Mouse (Mus musculus): ENCODE results near the gene Pla1a. TPM values are rescaled to one million over a fixed set of nuclear protein-coding genes. Genes with fewer than 3 reads are reported as not detected.
A peak's percentile ranks its signal among the peaks of the same experiment; 100 is the strongest.
"Not testable (repeated sequence)": the region's sequence is repeated elsewhere in the genome, so short reads cannot be mapped to it uniquely, and the experiment has no call there.

Pla1a gene
- polyA plus RNA-seq, 1 experiment: 14.4 TPM

GRCm38 (mm10) chr16:38451421-38452205, 18.7 kb upstream of the Pla1a start:
- Histone ChIP-seq H3K27ac (replicated peaks; ENCODE audit: low read depth, low read length) (peak overlapping the region; percentile 71), H3K4me3 (ENCODE audit: insufficient read depth, low read depth, low read length) (peak overlapping the region; percentile 87), H3K4me1 (ENCODE audit: control insufficient read depth, insufficient read depth, insufficient read length, low read length) (no peaks in the 10 kb centered on the region)

- H3K4me1 ChIP-seq (ENCODE audit: control insufficient read depth, insufficient read depth, insufficient read length, low read length): no peaks in the 10 kb centered on the region
- H3K27ac ChIP-seq (replicated peaks; ENCODE audit: low read depth, low read length): no peak overlapping the region
- no peak overlapping the region for H3K4me3 ChIP-seq (ENCODE audit: insufficient read depth, low read depth, low read length)
Observed at GRCm38 (mm10) chr16:38450707-38451106, 17.8 kb upstream of the Pla1a start.

- Histone ChIP-seq H3K27ac (replicated peaks; ENCODE audit: low read depth, low read length) (no peak overlapping the region), H3K4me1 (ENCODE audit: control insufficient read depth, insufficient read depth, insufficient read length, low read length) (no peaks in the 10 kb centered on the region)
Observed at GRCm38 (mm10) chr16:38448458-38448857, 15.5 kb upstream of the Pla1a start.

GRCm38 (mm10) chr16:38447366-38447765, 14.4 kb upstream of the Pla1a start:
- Histone ChIP-seq H3K27ac (replicated peaks; ENCODE audit: low read depth, low read length) (no peak overlapping the region), H3K4me3 (ENCODE audit: insufficient read depth, low read depth, low read length) (no peak overlapping the region), H3K4me1 (ENCODE audit: control insufficient read depth, insufficient read depth, insufficient read length, low read length) (no peaks in the 10 kb centered on the region)

More at GRCm38 (mm10) chr16:38448458-38448857, 15.5 kb upstream of the Pla1a start:
- no peak overlapping the region for H3K4me3 ChIP-seq (ENCODE audit: insufficient read depth, low read depth, low read length)

GRCm38 (mm10) chr16:38446141-38446540, 13.2 kb upstream of the Pla1a start:
- not testable (repeated sequence) for H3K27ac ChIP-seq (replicated peaks; ENCODE audit: low read depth, low read length); H3K4me1 ChIP-seq (ENCODE audit: control insufficient read depth, insufficient read depth, insufficient read length, low read length); H3K4me3 ChIP-seq (ENCODE audit: insufficient read depth, low read depth, low read length)

GRCm38 (mm10) chr16:38445576-38445975, 12.6 kb upstream of the Pla1a start:
- Histone ChIP-seq H3K4me1 (ENCODE audit: control insufficient read depth, insufficient read depth, insufficient read length, low read length) (no peaks in the 10 kb centered on the region), H3K4me3 (ENCODE audit: insufficient read depth, low read depth, low read length) (no peak overlapping the region), H3K27ac (replicated peaks; ENCODE audit: low read depth, low read length) (no peak overlapping the region)

GRCm38 (mm10) chr16:38445046-38445445, 12.1 kb upstream of the Pla1a start:
- no peak overlapping the region for H3K27ac ChIP-seq (replicated peaks; ENCODE audit: low read depth, low read length)
- no peak overlapping the region for H3K4me3 ChIP-seq (ENCODE audit: insufficient read depth, low read depth, low read length)
- no peaks in the 10 kb centered on the region for H3K4me1 ChIP-seq (ENCODE audit: control insufficient read depth, insufficient read depth, insufficient read length, low read length)

GRCm38 (mm10) chr16:38443721-38444464, 10.9 kb upstream of the Pla1a start:
- no peak overlapping the region for H3K27ac ChIP-seq (replicated peaks; ENCODE audit: low read depth, low read length)
- H3K4me1 ChIP-seq (ENCODE audit: control insufficient read depth, insufficient read depth, insufficient read length, low read length): no peaks in the 10 kb centered on the region
- no peak overlapping the region for H3K4me3 ChIP-seq (ENCODE audit: insufficient read depth, low read depth, low read length)

GRCm38 (mm10) chr16:38442216-38442615, 9.3 kb upstream of the Pla1a start:
- Histone ChIP-seq H3K4me1 (ENCODE audit: control insufficient read depth, insufficient read depth, insufficient read length, low read length) (no peaks in the 10 kb centered on the region), H3K27ac (replicated peaks; ENCODE audit: low read depth, low read length) (no peak overlapping the region), H3K4me3 (ENCODE audit: insufficient read depth, low read depth, low read length) (no peak overlapping the region)

GRCm38 (mm10) chr16:38441611-38442010, 8.7 kb upstream of the Pla1a start:
- no peak overlapping the region for H3K27ac ChIP-seq (replicated peaks; ENCODE audit: low read depth, low read length)
- no peaks in the 10 kb centered on the region for H3K4me1 ChIP-seq (ENCODE audit: control insufficient read depth, insufficient read depth, insufficient read length, low read length)

GRCm38 (mm10) chr16:38440403-38440802, 7.5 kb upstream of the Pla1a start:
- H3K4me1 ChIP-seq (ENCODE audit: control insufficient read depth, insufficient read depth, insufficient read length, low read length): no peaks in the 10 kb centered on the region
- no peak overlapping the region for H3K27ac ChIP-seq (replicated peaks; ENCODE audit: low read depth, low read length)
- no peak overlapping the region for H3K4me3 ChIP-seq (ENCODE audit: insufficient read depth, low read depth, low read length)

More at GRCm38 (mm10) chr16:38441611-38442010, 8.7 kb upstream of the Pla1a start:
- H3K4me3 ChIP-seq (ENCODE audit: insufficient read depth, low read depth, low read length): no peak overlapping the region

- no peaks in the 10 kb centered on the region for H3K4me1 ChIP-seq (ENCODE audit: control insufficient read depth, insufficient read depth, insufficient read length, low read length)
- H3K4me3 ChIP-seq (ENCODE audit: insufficient read depth, low read depth, low read length): no peak overlapping the region
- H3K27ac ChIP-seq (replicated peaks; ENCODE audit: low read depth, low read length): no peak overlapping the region
Observed at GRCm38 (mm10) chr16:38439190-38439589, 6.2 kb upstream of the Pla1a start.

GRCm38 (mm10) chr16:38434295-38434795, 1.4 kb upstream of the Pla1a start:
- Histone ChIP-seq H3K4me1 (ENCODE audit: control insufficient read depth, insufficient read depth, insufficient read length, low read length) (no peaks in the 10 kb centered on the region), H3K4me3 (ENCODE audit: insufficient read depth, low read depth, low read length) (no peak overlapping the region), H3K27ac (replicated peaks; ENCODE audit: low read depth, low read length) (no peak overlapping the region)

- no peak overlapping the region for H3K4me3 ChIP-seq (ENCODE audit: insufficient read depth, low read depth, low read length)
- H3K27ac ChIP-seq (replicated peaks; ENCODE audit: low read depth, low read length): no peak overlapping the region
Observed at GRCm38 (mm10) chr16:38433514-38433913, 569 bp upstream of the Pla1a start.

GRCm38 (mm10) chr16:38431446-38432185, 1.3 kb downstream of the Pla1a start:
- Histone ChIP-seq H3K4me3 (ENCODE audit: insufficient read depth, low read depth, low read length) (peak overlapping the region; percentile 21), H3K4me1 (ENCODE audit: control insufficient read depth, insufficient read depth, insufficient read length, low read length) (no peaks in the 10 kb centered on the region), H3K27ac (replicated peaks; ENCODE audit: low read depth, low read length) (peak overlapping the region; percentile 65)

More at GRCm38 (mm10) chr16:38433514-38433913, 569 bp upstream of the Pla1a start:
- no peaks in the 10 kb centered on the region for H3K4me1 ChIP-seq (ENCODE audit: control insufficient read depth, insufficient read depth, insufficient read length, low read length)

Data from brown adipose tissue, adult 24 weeks (tissue).